Mouse (Mus musculus) T-helper 2 cell (primary cell): Measurements from ENCODE around the gene St6gal1.

Experiments used
- in situ Hi-C: fragments of 300-600 bp; cut with MboI, MseI; formaldehyde crosslinking; loops from one replicate; pipeline ENCODE4 v1.15.1; 2025; ENCODE audit warnings: high pct_unique_total_duplicates

The St6gal1 gene

DNA sequence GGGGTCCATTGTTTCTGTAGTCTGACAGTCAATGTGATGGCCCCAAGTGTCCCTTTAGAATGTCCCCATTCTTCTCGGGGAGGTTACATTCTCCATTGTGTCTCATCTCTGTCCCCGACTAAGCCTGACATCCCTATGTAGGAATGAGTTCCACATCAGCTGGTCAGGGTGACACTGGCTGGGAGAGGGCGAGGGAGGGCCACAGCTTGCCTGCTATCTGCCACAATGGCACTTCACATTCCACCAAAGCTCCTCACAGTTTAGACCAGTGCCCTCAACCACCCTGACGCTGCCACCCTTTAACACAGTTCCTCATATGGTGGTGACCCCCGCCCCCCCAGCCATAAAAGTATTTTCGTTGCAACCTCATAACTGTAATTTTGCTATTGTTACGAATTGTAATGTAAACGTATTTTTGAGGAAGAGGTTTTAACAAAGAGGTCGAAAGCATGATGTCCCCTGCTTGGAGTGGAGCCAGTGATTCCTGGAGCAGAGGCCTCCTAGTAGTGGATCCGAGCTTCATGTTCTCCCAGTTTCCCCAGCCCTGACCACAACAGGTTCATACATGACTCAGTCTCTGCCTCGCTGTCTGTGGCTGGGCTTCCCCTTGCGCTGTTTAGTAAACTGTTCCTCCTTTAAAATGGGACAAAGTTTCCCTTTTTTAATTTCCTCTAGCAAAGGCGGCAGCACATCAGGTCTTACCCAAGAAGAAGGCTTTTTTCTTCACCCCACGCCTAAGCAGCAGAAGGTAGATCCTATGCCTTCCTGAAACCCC lies 47.4 kb downstream of the St6gal1 start:
- in situ Hi-C loops: loop anchor here (5.0 kb wide), 1 partner anchor 100 kb away; no protein-coding TSS in a partner anchor

DNA sequence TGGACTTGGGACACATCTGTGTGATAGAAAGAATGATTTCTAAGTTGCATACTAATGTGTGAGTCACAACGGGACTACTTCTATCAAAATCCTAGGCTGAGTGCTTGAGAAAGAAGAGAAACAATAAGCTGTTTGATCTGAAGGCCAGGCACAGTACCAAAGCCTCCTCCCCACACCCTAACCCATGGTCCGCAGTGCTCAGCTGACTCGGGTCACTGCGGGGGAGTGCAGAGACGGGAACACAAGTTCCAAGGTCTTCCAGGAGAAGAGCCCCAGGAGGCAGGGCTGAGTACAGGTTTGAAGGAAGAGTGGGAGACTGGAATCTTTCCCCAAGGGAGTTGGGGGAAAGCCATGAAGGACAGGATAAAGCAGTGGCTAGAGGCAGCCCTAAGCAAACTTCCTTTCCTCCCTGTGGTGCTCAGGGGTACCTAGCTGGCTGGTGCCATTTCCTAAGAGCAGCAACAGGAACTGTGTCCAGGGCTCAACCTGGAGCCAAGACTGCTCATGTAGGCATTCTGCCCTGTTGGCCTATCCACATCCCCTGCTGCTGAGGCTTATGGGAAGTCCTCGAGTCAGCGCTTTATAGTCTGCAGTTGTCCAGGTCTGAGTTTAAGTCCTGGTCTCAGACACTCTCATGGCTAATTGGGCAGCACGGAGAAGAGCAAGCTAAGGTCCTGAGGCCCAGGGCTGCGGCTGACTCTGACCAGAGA lies 48.1 kb downstream of the St6gal1 start:
- in situ Hi-C loops: loop anchor here (5.0 kb wide), 1 partner anchor 100 kb away; no protein-coding TSS in a partner anchor

DNA sequence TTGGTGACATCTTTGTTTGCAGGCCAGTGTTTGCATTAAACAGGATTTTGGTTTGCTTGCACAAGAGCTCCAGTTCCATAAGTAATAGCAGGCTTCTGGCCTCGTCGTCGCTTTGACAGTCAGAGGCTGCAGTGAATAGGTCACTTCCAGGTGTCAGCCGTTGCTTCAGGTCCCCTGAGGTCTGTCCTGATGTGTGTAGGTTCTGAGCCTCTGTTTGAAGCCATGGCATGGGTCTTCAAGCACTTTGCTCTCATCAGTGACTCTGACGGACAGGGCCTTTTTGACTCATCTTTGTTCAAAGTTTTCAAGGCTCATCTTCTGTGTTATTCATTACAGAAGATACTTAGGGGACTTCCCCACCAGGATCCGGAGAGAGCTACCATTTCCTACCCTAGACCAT lies 49.5 kb downstream of the St6gal1 start:
- in situ Hi-C loops: loop anchor here (5.0 kb wide), 1 partner anchor 102 kb away; no protein-coding TSS in a partner anchor

DNA sequence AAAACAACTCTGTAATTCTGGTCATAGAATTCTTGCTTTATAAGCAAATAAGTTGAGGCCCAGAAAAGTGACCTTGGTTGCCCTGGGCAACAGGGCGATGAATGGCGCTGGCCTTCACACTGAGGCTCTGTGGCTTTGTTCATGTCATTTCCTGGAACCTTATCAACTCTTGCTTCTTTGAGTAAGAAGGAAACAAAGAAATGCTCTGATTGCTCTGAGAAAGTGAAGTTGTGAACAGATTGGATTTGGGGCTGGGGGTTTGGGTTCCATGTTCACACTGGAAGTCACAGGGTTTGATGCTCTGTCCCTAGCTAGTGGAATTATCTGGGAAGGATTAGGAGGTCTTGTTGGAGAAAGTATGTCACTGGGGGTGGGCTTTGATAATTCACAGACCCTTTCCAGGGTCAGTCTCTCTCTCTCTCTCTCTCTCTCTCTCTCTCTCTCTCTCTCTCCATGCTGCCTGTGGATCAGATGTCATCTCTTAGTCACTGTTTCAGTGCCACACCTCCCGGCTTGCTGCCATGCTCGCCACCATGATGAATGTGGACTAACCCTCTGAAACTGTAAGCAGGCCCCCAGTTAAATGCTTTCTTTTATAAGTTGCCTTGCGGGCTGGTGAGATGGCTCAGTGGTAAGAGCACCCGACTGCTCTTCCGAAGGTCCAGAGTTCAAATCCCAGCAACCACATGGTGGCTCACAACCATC lies 50.2 kb downstream of the St6gal1 start:
- in situ Hi-C loops: loop anchor here (5.0 to 25.0 kb wide), 2 partner anchors 102 to 1263 kb away; no protein-coding TSS in a partner anchor

DNA sequence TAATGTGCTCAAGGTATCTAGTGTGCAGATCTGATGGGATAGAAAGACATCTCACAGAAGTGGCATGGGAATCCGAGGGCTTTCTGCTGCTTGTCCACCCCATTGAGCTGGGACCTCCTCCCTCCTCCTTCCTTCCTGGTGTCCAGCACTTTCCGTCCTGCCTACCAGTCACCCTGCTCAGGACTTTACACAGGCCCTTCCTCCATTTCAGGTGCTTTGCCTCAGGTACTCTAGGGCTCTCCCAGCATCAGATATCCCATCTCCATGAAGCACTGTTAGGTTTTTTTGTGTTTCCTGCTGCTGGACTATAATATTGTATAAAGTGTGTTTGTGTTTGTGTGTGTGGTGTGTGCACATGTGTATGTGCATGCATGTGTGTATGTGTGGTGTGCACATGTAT lies 51.1 kb downstream of the St6gal1 start:
- in situ Hi-C loops: loop anchor here (25.0 kb wide), 1 partner anchor 1262 kb away; no protein-coding TSS in a partner anchor

DNA sequence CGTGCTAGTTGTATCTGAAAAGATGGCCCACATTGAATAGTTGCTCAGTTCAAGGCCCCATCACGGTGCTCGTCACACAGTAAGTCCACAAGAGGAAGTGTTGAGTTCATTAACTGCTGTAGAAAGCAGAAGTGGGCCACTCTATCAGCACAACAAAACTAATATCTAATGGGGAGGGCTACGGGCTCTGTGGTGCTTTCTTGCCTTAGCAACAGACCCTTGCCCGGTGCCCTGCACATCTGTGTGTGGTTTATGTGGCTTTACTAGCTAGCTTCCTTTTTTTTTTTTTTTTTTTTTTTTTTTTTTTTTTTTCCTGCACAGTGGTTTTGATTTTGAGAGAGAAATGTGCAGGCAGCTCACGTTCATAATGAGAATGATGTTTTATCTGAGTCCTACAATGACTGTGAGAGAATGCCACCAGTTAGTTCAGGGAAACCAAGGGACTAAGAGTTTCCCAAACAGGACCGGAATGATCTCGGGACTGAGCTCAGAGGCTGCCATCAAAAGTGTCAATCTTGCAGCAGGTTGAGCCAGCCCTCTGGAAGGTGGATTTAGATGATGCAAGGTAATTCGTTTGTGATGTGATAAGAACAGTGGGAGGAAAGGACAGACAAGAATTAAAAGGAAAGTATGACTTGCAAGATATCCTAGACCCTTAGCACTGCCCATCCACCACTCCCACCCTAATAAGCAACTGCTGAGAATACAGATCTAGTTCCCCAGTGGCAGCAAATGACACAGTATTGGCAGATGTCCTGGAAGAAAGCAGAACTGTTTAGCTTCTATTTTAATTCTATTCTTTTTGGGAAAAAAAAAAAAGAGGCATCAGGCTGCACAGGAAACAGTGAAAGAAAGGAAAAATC lies 55.6 kb downstream of the St6gal1 start:
- in situ Hi-C loops: loop anchor here (25.0 kb wide), 1 partner anchor 1257 kb away; no protein-coding TSS in a partner anchor

DNA sequence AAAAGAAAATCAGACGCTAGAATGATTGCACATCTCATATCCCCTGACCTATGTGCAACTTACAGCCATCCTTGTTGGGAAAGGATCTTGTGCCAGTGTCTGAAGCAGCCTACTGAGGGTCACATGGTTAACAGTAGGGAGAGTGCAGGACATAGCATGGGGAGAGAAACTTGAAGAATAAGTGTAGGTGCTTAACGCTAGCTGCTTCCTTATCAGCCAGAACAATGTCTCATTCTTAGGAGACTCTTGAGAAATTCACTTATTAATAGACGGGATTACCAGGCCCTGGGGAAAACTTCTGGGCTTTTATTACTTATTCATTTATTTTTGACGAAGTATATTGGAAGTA lies 56.2 kb downstream of the St6gal1 start:
- in situ Hi-C loops: loop anchor here (25.0 kb wide), 1 partner anchor 1257 kb away; no protein-coding TSS in a partner anchor

DNA sequence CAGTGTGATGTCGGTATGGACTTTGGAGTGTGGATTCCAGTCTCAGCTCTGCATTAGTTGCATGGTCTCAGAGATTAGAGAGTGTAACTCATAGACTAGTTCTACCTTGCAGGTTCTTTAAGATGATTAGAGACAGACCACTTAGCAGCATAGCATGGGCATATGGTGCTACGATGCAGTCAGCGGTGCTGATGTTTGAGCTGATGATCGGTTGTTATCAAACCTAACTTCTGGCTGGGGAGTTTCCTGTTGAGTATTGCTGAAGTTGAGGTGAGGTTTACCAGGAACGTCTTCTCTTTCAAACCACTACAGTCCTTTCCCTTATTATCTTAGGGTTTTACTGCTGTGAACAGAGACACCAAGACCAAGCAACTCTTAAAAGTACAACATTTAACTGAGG lies 57.7 kb downstream of the St6gal1 start:
- in situ Hi-C loops: loop anchor here (25.0 kb wide), 1 partner anchor 1255 kb away; no protein-coding TSS in a partner anchor

DNA sequence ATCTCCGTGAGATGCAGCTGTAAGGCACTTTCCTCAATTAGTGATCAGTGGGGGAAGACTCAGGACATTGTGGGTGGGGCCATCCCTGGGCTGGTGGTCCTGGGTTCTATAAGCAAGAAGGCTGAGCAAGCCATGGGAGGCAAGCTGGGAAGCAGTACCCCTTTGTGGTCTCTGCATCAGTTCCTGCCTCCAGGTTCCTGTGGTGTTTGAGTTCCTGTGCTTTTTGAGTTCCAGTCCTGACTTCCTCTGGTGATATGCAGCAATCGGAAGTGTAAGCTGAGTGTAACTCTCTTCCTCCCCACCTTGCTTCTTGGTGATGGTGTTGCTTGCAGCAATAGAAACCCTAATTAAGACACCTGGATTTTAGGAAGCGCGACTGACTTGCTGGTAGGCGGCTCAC lies 58.4 kb downstream of the St6gal1 start:
- in situ Hi-C loops: loop anchor here (25.0 kb wide), 1 partner anchor 1254 kb away; no protein-coding TSS in a partner anchor

DNA sequence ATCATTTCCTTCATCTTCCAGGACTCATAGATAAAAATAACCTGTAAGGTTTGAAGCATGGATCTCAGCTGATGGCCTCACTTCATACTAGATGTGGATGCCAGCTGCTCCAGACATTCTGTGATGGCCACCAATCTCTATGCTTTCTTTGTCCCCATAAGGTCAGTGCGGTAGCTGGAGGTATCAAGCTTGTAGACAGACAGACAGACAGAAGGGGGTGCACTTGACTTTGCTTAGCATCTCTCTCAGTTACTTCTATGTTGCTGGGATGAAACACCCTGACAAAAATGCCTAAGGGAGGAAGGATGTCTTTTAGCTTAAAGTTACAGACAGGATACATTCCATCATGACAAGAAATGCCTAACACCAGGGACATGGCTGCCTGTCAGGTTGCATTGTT lies 59.1 kb downstream of the St6gal1 start:
- in situ Hi-C loops: loop anchor here (25.0 kb wide), 1 partner anchor 1254 kb away; no protein-coding TSS in a partner anchor

DNA sequence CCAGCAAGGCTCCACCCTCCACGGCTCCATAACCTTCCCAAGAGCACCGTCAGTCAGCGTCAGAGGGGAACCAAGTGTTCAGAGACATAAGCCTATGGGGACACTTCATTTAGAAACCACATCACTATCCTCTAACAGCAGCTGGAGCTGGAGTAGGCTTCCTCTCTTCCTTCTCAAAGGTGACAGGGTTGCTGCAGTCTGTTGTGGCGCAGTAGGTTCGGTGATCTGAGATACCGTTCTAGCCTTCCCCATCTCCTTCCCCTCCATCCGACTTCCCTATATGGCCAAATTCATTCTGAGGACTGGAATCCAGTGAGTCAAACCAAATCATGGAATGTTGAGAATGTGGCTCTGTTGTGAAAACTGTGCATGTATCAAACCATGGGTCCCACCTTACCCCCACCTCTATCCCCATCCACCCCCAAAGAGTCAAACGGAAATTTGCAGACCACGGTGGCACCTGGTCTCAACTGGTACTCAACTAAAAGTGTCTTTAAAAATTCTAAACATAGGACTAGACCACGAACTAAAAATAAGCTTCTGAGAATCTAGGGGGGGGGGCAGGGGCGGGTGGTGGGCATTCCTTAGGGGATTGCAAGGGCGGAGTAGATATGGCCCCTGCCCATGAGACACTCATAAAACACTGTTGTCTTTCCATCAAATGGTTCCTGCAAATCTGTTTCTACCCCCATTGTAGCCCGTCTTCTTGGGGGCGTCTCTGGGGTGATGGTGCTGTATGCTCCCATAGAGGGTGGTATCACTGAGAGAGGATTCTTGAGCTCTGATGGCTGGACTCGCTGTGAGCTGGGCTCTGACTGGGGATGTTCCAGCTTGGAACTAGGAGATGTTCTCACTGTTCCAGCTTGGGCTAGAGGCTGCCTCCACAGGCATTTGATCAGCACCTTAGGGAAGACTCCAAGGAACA lies 60.2 kb downstream of the St6gal1 start:
- in situ Hi-C loops: loop anchor here (25.0 kb wide), 1 partner anchor 1253 kb away; no protein-coding TSS in a partner anchor

DNA sequence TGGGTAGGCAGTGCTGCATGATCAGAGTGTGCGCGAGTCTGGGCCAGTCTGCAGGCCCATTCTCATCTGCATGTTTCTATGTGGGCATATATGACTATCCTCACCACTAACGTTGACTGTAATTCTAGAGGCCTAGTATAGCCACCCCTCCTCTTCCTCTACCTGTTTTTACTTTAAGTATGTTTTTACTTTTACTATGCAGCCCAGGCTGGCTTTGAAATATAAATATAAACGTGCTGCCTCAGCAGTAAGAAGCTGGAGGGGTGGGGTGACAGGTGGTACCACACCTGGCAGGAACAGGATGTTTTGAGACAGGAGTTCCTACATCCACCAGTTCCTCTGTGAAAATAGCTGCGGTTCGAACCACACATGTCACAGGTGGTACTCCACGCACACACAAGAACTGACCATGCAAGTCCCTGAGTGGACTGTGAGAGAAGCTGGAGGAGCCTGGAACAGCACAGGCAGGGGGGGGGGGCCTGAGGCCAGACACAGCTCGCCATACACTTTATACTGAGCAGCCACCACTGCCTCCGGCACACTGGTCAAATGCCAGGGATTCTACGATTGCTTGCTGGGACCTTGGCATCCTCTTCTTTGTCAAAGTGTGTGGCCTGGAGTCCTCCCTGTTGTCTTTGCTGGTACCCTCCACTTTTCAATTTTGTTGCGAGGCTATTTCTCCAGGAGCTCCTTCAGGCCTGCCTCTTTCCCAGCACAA lies 62.0 kb downstream of the St6gal1 start:
- in situ Hi-C loops: loop anchor here (25.0 kb wide), 1 partner anchor 1251 kb away; no protein-coding TSS in a partner anchor

DNA sequence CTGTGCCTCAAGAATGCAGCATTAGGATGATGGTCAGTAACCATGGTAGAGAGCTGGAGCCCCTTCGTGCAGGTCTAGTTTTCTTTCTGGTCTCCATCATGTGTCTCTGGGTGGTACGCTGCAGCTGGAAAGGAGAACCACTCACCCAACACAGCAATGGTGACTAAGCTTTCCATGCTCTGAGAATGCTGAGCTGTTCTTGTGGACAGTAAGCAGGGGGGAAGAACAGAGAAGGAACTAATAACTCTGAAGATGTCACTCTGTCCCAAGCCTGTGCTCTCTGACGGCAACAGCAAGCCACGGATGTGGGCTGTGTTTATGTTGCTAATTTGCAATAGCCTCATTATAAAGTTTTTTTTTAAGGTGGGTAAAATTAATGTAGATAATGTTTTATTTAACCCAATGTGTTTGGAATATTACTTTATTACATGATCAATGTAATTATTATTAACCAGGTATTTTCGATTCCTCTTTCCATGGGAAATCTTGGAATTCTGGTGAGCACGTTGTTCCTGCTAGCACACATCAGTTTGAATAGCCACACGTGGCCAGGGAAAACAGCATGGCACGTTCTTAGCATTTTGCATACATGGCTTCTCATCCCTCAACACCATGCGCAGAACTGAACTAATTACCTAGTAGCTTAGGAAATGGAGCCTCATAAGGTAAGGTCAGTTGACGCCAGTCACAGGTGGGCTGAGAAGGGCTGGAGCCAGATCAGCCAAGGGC lies 62.9 kb downstream of the St6gal1 start:
- in situ Hi-C loops: loop anchor here (25.0 kb wide), 1 partner anchor 1250 kb away; no protein-coding TSS in a partner anchor

DNA sequence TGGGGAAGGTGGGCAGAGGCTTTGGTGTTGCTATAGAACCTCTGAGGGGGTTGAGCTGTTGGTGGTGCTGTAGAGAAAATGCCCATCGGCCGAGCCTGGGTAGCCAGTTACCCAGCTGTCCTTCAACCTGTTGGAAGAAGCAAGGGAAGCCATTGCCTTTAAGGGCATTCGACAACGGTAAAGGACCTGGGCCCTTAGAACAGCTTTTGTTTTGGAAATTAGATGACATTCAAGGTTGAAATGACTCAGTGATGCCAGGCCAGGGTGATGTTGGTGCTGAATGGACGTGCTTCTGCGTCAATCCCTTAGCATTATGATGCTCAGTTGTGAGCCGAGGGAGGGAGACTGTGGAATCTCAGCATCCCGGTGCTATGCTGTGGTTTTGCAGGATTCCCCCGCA lies 63.6 kb downstream of the St6gal1 start:
- in situ Hi-C loops: loop anchor here (25.0 kb wide), 1 partner anchor 1249 kb away; no protein-coding TSS in a partner anchor

DNA sequence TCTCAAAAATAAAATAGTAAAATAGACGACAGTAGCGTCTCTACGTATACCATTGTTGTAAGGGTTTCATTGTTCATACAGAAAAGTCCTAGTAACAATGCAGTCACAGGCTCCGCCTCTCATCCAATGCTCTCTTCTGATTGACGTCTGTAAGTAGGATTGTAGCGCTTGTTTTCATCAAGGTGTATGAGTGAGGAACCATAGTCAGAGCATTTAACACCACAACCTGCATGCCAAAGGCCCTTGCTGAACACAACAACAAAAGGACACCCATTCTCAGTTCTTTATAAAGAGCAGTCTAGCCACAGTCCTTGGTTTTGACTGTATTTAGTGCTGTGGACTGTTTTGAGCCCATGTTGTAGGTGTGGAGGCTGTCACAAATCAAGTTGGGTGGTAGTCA lies 64.9 kb downstream of the St6gal1 start:
- in situ Hi-C loops: loop anchor here (25.0 kb wide), 1 partner anchor 1248 kb away; no protein-coding TSS in a partner anchor

DNA sequence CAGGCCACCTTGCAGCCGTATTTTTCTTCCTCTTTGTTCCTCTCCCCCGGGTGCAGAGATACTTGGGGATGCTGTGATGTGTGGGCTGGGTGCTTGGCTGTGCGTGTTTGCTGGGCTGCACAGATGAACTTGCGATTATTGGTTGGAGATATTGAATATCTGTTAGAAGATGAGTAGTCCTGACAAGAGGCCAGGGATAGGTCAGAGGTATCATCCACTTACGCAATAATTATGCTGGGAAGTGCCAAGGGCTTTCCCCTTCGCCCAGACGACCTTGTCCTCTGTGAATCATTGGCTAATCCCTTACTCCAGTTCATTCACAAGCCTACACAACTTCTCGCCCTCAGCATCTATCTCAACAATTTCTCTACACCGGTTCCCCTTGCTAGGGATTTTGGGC lies 65.6 kb downstream of the St6gal1 start:
- in situ Hi-C loops: loop anchor here (25.0 kb wide), 1 partner anchor 1247 kb away; no protein-coding TSS in a partner anchor

DNA sequence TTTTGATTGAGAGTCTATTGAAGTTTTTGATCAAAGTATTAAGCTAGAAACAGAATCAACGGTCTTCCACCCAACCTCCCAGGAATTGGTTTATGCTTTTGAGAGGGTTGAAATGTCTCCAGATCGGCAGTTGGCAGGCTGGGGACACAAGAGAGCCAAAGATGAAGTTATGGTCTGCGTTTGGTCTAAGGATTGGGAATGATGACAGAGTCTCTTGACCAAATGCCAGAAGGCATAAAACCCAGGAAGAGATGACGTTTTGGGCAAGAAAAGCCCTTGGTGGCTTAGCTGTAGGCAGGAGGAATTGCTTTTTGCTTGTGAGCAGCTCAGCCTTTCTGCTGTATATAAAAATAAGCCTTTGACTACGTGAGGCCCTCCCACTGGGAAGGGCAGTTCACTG lies 67.0 kb downstream of the St6gal1 start:
- in situ Hi-C loops: loop anchor here (25.0 kb wide), 1 partner anchor 1246 kb away; no protein-coding TSS in a partner anchor

DNA sequence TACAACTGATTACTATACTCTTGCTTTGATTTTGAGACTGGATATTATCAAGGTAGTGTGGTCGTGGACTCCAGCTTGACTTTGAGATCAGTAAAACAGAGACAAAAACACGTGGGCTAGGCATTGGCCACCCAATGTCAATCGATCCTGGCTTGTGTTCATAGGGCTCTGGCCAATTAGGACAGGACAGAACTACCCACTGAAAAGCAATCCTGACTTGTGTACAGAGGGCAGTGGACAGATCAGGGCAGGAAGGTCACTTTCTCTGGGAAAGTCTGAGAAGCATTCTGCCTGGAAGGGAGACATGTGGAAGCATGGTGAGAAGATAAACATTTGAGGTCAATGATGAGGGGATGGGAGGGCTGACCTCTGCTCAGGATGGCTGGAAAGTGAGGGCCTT lies 69.7 kb downstream of the St6gal1 start:
- in situ Hi-C loops: loop anchor here (25.0 kb wide), 1 partner anchor 1243 kb away; no protein-coding TSS in a partner anchor
